Mouse (Mus musculus) midbrain, embryonic 13.5 days (tissue): Measurements from ENCODE around the gene Tox2. TPM values are rescaled to one million over a fixed set of nuclear protein-coding genes. Genes with fewer than 3 reads are reported as not detected.

Experiments used
- ATAC-seq: fragments of 200-750 bp; cut with Nextera tagmentation; 2 replicates; pipeline ENCODE4 v1.8.0; 2017; ENCODE audit warnings: mild to moderate bottlenecking, moderate TSS enrichment, moderate library complexity
- H3K27ac ChIP-seq: fragments of 300-500 bp; sonication (generic); 2 replicates; pipeline ENCODE4 v1.5.1; 2015; ENCODE audit warnings: inconsistent platforms, mild to moderate bottlenecking, moderate library complexity
- H3K27me3 ChIP-seq: fragments of 300-500 bp; sonication (generic); 2 replicates; pipeline ENCODE4 v1.6.1; 2015; ENCODE audit warnings: mild to moderate bottlenecking, inconsistent platforms
- H3K36me3 ChIP-seq: fragments of 300-500 bp; sonication (generic); 2 replicates; pipeline ENCODE4 v1.6.1; 2015; ENCODE audit warnings: mild to moderate bottlenecking, inconsistent platforms
- H3K4me1 ChIP-seq: fragments of 300-500 bp; sonication (generic); replicated peaks from 2 replicates; pipeline ENCODE4 v1.6.1; 2015; ENCODE audit warnings: inconsistent platforms
- H3K4me2 ChIP-seq: fragments of 300-500 bp; sonication (generic); replicated peaks from 2 replicates; pipeline ENCODE4 v1.6.1; 2015; ENCODE audit warnings: moderate library complexity, mild to moderate bottlenecking, inconsistent platforms
- H3K4me3 ChIP-seq: fragments of 300-500 bp; sonication (generic); replicated peaks from 2 replicates; pipeline ENCODE4 v1.5.1; 2015; ENCODE audit warnings: mild to moderate bottlenecking, inconsistent platforms
- H3K9ac ChIP-seq: fragments of 300-500 bp; sonication (generic); replicated peaks from 2 replicates; pipeline ENCODE4 v1.6.1; 2015; ENCODE audit warnings: mild to moderate bottlenecking, inconsistent platforms
- H3K9me3 ChIP-seq: fragments of 300-500 bp; sonication (generic); 2 replicates; pipeline ENCODE4 v1.6.1; 2016; ENCODE audit warnings: mild to moderate bottlenecking, inconsistent platforms
- WGBS: fragments of 180-500 bp; shearing (Covaris S2); methylation state at CpG from one replicate; pipeline ENCODE4 v1.1.7; 2015; 5-methylcytosine and 5-hydroxymethylcytosine counted together
- polyA plus RNA-seq: library from polyadenylated mRNA; unstranded; fragments of >200 nt; fragmentation: Nextera tagmentation; extraction: Ambion mirVana; gene quantifications from 2 replicates; pipeline ENCODE4 v1.2.1, GENCODE M21; 2015

The Tox2 gene
- polyA plus RNA-seq, 1 experiment from 2014 or later = 44.2 TPM

DNA sequence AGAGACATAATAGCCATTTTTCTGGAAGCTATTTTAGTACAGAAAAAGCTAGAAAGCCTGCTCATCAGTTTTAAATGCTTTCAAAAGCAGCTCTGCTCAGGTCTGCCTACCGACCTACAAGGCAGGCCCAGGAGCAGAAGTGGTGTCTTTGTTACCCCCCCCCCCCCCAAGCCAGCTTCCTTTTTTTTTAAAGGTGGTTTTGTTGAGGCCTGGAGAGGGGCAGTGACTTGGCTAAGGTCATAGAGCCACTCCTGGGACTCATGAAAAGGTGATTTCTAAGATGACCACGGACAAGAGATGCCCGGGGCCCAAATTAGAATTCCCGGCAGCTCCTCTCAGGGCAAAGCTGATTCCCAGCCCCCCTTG, 59.1 kb downstream of the Tox2 start:
- Histone ChIP-seq H3K36me3 (0 out of 2 replicates have a peak, but pooled peaks cover 3% of the 10 kb centered on the region), H3K9me3 (no peaks in the 10 kb centered on the region), H3K9ac (no peak overlapping the region), H3K27ac (no peak overlapping the region), H3K4me2 (no peak overlapping the region), H3K4me1 (peaks cover 9% of the 10 kb centered on the region), H3K27me3 (no peaks in the 10 kb centered on the region), H3K4me3 (no peak overlapping the region)
- no peak for ATAC-seq
- 88% methylated on average over 4 of the region's 4 CpGs for WGBS

DNA sequence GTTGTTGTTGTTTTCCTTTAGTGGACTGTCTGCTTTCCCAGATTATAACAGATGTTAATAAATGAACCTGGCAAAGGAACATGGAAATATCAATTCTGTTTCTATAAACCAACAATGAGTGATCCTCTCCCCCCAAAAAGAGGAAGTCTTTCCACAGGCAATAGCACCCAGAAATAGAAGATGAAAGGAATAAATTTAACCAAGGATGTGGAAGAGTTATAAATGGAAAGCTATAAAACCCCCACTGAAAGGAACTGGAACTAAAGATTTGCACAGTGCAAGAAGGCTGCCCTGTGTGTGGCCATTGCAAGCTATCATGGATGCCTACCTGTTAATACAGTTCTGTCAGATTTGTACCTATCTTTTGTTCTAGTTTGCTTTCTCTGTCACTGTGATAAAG, 64.2 kb downstream of the Tox2 start:
- Histone ChIP-seq H3K27ac (no peak overlapping the region), H3K4me2 (no peak overlapping the region), H3K9ac (no peak overlapping the region), H3K4me1 (peaks cover 7% of the 10 kb centered on the region), H3K4me3 (no peak overlapping the region), H3K36me3 (no peaks in the 10 kb centered on the region), H3K9me3 (no peaks in the 10 kb centered on the region), H3K27me3 (no peaks in the 10 kb centered on the region)
- ATAC-seq = no peak

DNA sequence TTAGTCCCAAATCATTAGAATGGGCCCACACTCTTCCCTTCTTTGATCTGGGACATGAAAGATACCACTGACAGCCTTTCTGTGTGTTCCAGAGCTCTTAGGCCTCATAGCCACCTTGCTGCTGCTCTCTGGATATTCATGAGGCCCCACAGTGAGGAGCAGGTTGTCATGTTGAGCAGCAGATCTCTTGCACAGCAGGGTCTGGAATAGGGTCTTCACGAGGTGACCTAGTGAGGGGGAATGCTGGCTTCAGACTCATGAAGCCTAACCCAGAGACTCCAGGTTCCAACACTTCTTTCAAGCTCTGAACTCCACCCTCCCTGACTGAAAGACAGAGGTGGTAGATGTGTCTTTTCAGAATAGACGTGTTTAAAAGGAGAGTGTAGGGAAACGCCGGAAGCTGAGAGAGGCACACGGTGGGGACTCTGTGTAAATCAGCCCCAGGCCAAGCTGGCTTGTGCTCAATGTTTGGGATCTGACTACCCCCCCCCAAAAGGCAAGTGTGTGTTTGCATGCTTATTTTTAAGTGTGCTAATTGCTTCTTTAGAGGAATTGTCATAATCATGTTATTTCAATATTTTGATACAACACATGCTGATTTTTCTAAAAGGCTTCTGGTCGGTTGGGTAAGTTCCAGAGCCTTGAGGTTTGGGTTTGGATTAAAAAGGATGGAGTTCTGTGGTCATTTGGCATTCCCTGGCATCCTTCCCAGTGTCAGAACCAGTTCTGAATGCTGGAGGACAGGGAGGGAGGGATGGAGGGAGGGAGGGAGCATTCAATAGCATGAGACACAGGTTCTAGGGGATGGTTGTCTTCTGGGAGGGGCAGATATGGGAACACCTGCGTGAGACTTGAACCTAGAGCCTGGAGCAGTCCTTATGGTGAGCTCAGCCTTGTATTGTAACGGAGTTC, 68.9 kb downstream of the Tox2 start:
- Histone ChIP-seq H3K4me1 (peaks cover 11% of the 10 kb centered on the region), H3K27me3 (no peaks in the 10 kb centered on the region), H3K9ac (no peak overlapping the region), H3K4me2 (no peak overlapping the region), H3K36me3 (0 out of 2 replicates have a peak, but pooled peaks cover 3% of the 10 kb centered on the region), H3K27ac (no peak overlapping the region), H3K9me3 (no peaks in the 10 kb centered on the region), H3K4me3 (no peak overlapping the region)
- 72% methylated on average over 8 of the region's 8 CpGs for WGBS
- no peak for ATAC-seq

DNA sequence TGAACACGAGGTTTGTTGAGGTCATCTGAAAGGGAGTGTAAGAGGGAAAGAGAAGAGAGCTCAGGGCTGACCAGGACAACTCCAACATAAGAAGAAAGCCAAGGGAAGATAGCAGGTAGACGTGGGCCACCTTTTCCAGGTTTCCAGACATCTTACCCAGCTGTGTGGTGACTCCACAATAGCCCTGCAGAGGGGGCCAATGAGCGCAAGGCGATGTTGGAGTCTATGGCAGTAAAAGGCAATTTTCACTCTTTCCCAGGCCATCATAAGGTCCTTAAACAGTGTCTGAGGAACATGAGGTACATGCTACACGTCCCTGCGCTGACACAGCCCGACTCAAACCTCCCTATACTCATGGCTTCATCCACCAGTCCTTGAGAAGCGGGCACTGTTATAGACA, 70.9 kb downstream of the Tox2 start:
- WGBS = 81% methylated on average over 8 of the region's 8 CpGs
- no peak for ATAC-seq
- H3K4me3 ChIP-seq = no peak overlapping the region
- H3K27me3 ChIP-seq = no peaks in the 10 kb centered on the region
- no peak overlapping the region for H3K9ac ChIP-seq
- H3K4me2 ChIP-seq = no peak overlapping the region
- H3K27ac ChIP-seq = no peak overlapping the region
- H3K9me3 ChIP-seq = no peaks in the 10 kb centered on the region
- peaks cover 22% of the 10 kb centered on the region for H3K4me1 ChIP-seq
- H3K36me3 ChIP-seq = 0 out of 2 replicates have a peak, but pooled peaks cover 3% of the 10 kb centered on the region

DNA sequence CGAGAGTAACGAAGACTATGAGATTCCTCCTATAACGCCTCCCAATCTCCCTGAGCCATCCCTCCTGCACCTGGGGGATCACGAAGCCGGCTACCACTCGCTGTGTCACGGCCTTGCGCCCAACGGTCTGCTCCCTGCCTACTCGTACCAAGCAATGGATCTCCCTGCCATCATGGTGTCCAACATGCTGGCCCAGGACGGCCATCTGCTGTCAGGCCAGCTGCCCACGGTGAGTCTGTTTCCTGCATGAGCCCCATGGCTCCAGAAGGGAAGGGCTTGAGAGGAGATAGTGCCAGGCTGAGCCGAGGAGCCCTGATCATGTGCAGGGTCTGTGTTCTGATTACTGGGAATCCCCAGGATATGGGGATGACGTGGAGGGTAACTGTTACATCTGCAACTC, 73.1 kb downstream of the Tox2 start:
- Histone ChIP-seq H3K9me3 (no peaks in the 10 kb centered on the region), H3K27ac (no peak overlapping the region), H3K27me3 (no peaks in the 10 kb centered on the region), H3K4me3 (no peak overlapping the region), H3K36me3 (0 out of 2 replicates have a peak, but pooled peaks cover 3% of the 10 kb centered on the region), H3K9ac (no peak overlapping the region), H3K4me1 (peaks cover 30% of the 10 kb centered on the region), H3K4me2 (no peak overlapping the region)
- 88% methylated on average over 14 of the region's 14 CpGs for WGBS
- no peak for ATAC-seq

DNA sequence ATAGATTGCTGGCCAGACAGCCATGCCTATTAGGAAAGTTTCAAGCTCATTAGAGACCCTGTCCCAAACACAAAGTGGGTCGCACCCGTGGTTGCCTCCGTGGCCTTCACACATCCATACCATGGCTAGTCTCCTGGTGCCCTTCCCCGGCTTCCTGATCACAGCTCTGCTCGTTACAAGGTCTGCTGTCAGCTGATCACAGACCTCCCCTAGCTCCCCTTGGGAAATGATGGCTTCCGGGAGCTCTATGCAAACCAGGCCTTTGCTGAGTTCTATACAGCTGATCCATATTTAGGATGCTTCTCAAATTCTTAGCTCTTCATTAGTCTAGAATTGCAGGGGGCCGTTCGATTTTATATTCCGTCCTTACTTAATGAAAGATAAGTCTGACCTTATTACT, 75.1 kb downstream of the Tox2 start:
- Histone ChIP-seq H3K9ac (no peak overlapping the region), H3K27ac (peak overlapping the region; percentile 74), H3K9me3 (no peaks in the 10 kb centered on the region), H3K4me3 (no peak overlapping the region), H3K4me1 (peaks cover 27% of the 10 kb centered on the region), H3K27me3 (no peaks in the 10 kb centered on the region), H3K36me3 (0 out of 2 replicates have a peak, but pooled peaks cover 3% of the 10 kb centered on the region), H3K4me2 (no peak overlapping the region)
- 30% methylated on average over 9 of the region's 9 CpGs for WGBS
- peak; percentile 66 for ATAC-seq

DNA sequence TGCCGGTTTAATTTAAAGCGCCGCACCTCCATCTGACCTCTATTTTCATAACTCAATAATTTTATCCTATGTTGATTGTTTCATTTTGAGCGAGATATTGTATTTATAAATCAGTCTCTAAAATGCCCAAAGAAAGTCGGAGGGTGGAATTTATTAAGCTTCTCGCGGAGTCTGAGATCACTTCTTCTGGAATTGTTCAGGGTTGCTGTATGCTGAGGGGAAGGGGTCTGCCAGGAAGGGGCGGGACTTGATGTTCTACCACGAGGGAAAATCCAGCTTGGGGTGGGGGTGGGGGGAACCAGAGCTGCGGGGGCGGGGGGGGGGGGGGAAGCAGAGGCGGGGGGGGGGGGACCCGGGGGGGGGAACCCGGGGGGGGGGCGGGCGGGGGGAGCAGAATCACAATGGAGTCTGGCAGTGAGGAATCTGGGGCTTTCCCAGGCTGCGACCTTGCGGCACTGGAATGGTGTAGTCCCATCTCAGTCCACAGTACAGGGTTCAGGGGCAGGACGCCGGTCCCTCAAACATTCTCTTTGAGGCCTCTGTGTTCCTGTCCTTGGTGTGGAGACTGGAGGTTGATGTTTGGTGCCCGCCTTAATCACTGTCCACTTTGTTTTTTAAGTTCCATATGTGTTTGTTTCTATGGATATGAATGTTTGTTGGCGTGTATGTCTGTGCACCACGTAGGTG, 77.9 kb downstream of the Tox2 start:
- no peak overlapping the region for H3K27ac ChIP-seq

DNA sequence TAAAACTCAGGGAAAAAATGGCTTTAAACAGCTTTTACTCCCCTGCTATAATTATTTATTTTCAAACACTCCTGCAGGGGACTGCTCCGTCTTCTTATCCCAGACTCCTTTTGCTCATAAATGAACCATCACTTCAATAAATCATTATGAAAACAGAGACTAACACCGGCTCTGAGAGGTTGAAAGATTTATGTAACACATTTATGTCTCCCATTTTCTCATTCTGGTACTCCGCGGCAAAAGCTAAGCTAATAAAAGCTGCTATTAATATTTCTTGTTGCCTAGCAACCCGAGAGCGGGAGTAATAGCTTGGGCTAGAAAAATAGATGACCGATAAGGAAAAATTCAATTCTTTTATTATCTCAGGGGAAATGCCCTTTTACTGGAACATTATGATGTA, 81.9 kb downstream of the Tox2 start:
- Histone ChIP-seq H3K27me3 (peaks cover 10% of the 10 kb centered on the region; the same call in 1 of the 2 replicates), H3K27ac (peak overlapping the region; percentile 82), H3K4me1 (peaks cover 42% of the 10 kb centered on the region), H3K9me3 (no peaks in the 10 kb centered on the region), H3K36me3 (no peaks in the 10 kb centered on the region), H3K4me3 (no peak overlapping the region), H3K4me2 (no peak overlapping the region), H3K9ac (no peak overlapping the region)
- 64% methylated on average over 7 of the region's 7 CpGs for WGBS
- no peak for ATAC-seq

More for the DNA sequence above, 77.9 kb downstream of the Tox2 start:
- H3K9ac ChIP-seq = no peak overlapping the region
- no peak overlapping the region for H3K4me2 ChIP-seq
- WGBS = 72% methylated on average over 16 of the region's 23 CpGs
- ATAC-seq = no peak
- H3K27me3 ChIP-seq = no peaks in the 10 kb centered on the region
- peaks cover 42% of the 10 kb centered on the region for H3K4me1 ChIP-seq
- 0 out of 2 replicates have a peak, but pooled peaks cover 3% of the 10 kb centered on the region for H3K36me3 ChIP-seq
- no peaks in the 10 kb centered on the region for H3K9me3 ChIP-seq
- no peak overlapping the region for H3K4me3 ChIP-seq

DNA sequence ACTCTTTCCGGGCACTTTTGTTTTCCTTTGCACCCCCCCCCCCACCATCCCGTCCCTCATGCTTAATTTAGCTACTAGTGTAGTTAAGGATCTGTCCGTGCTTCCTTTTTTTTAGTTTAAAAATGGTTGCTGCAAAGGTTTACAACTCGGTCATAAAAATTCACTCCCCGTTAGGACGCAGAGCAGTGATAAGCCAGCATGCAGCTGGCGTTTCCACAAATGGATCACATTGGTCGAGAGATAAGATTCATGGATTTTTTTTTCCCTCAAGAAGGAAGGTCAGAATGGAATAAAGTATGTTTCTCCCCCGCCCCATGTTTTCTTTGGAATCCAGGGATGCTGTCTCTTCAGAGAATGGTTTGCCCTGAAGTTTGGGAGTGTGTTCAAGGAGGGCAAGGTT, 82.4 kb downstream of the Tox2 start:
- Histone ChIP-seq H3K36me3 (no peaks in the 10 kb centered on the region), H3K4me1 (peaks cover 46% of the 10 kb centered on the region), H3K9ac (no peak overlapping the region), H3K4me3 (no peak overlapping the region), H3K27ac (peak overlapping the region; percentile 74), H3K9me3 (no peaks in the 10 kb centered on the region), H3K4me2 (no peak overlapping the region), H3K27me3 (peaks cover 15% of the 10 kb centered on the region; the same call in 1 of the 2 replicates)
- WGBS = 75% methylated on average over 9 of the region's 9 CpGs
- no peak for ATAC-seq

DNA sequence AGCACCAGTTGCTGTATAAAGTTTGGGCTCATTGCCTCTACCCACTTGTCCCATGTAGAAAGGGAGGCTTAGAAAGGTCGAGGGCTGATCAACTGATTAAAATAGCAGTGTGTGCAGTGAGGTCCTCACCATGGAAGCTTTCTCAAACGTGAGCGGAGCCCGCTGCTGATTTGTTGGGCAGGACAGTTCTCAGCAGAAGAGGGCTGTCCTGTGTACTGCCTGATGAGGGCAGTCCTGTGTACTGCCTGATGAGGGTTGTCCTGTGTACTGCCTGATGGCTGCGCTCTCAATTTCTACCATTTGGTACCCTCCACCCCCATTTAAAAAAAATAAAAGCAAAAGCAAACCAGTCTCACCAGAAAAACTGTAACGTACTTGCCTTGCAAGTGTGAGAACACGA, 82.8 kb downstream of the Tox2 start:
- ATAC-seq = no peak
- no peak overlapping the region for H3K4me2 ChIP-seq
- WGBS = 64% methylated on average over 7 of the region's 7 CpGs
- H3K4me1 ChIP-seq = peaks cover 49% of the 10 kb centered on the region
- H3K4me3 ChIP-seq = no peak overlapping the region
- H3K9ac ChIP-seq = no peak overlapping the region
- H3K27ac ChIP-seq = peak overlapping the region; percentile 74
- H3K9me3 ChIP-seq = no peaks in the 10 kb centered on the region
- H3K36me3 ChIP-seq = no peaks in the 10 kb centered on the region
- H3K27me3 ChIP-seq = peaks cover 17% of the 10 kb centered on the region; the same call in 1 of the 2 replicates

DNA sequence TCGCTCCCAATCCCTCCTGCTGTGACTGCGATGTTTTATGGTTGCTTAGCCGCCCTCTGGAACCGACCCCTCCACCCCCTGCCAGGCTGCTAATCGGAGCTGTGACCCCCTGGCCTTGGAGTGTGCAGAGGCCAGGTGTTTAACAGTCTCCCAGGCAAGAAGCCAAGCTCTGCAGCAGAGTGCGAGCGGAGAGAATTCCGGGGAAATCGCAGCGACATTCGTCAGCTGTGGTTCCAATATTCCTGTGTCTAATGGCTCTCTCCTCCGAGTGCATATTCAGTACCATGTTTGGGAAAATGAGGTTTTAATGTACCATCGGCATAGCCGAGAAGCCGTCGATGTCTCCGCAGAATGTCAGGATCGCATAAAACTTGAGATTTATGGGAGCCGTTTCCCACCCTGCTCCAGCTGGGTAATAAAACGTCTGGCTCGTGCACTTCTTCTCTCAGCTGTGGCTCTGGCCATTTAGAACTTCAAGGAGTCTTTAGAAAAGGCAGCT, 86.0 kb downstream of the Tox2 start:
- no peaks in the 10 kb centered on the region for H3K9me3 ChIP-seq
- H3K9ac ChIP-seq = peak overlapping the region; percentile 55
- WGBS = 17% methylated on average over 21 of the region's 21 CpGs
- no peaks in the 10 kb centered on the region for H3K36me3 ChIP-seq
- H3K27ac ChIP-seq = peak overlapping the region; percentile 58
- H3K27me3 ChIP-seq = peaks cover 17% of the 10 kb centered on the region; the same call in 1 of the 2 replicates
- H3K4me3 ChIP-seq = no peak overlapping the region
- H3K4me1 ChIP-seq = peaks cover 42% of the 10 kb centered on the region
- ATAC-seq = peak; percentile 37
- H3K4me2 ChIP-seq = peak overlapping the region; percentile 33
